Mouse (Mus musculus) lung, adult 2 months (tissue): Measurements from ENCODE around the gene Lbh.

Experiments used
- CTCF ChIP-seq: fragments of 200-500 bp; IDR thresholded peaks from 2 replicates; pipeline ENCODE4 v1.5.1; 2011; ENCODE audit warnings: mild to moderate bottlenecking, low read length, control low read depth; ENCODE audit not compliant: insufficient read depth
- POLR2A ChIP-seq: fragments of 200-500 bp; IDR thresholded peaks from 2 replicates; pipeline ENCODE4 v1.6.1; 2011; ENCODE audit warnings: low read depth, mild to moderate bottlenecking, control low read depth, low read length, borderline replicate concordance; ENCODE audit errors: extremely low read depth

DNA sequence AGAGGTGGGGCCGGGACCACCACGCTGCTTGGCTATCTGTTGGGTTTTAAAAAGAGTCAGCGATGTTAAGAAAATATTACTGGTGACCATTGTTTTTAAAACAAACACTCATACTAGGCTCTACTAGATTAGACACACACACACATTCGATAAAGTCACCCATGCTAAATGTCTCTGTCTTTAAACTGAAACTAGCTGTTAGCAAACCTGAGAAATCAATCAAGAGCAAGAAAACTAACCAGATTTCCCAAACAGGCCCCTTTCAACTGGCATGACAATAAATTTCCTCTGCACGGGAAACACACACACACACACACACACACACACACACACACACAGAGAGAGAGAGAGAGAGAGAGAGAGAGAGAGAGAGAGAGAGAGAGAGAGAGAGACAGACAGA is 47.6 kb downstream of the Lbh start:
- TF ChIP-seq CTCF (no peak), POLR2A (no peak)
